Mouse (Mus musculus) hindbrain, postnatal 0 days (tissue): ENCODE data around the gene Fam107b. TPM values are rescaled to one million over a fixed set of nuclear protein-coding genes. Genes with fewer than 3 reads are reported as not detected.

Experiments
- ATAC-seq: fragments of 200-750 bp; cut with Nextera tagmentation; 2 replicates; pipeline ENCODE4 v1.8.0; 2017; ENCODE audit warnings: mild to moderate bottlenecking, moderate TSS enrichment, moderate library complexity
- DNase-seq: peaks from one replicate; pipeline ENCODE4 v3.0.0-alpha.2; 2015; ENCODE audit warnings: low spot score
- H3K27ac ChIP-seq: fragments of 300-500 bp; sonication (generic); 2 replicates; pipeline ENCODE4 v1.5.1; 2014; ENCODE audit warnings: mild to moderate bottlenecking
- H3K27me3 ChIP-seq: fragments of 300-500 bp; sonication (generic); 2 replicates; pipeline ENCODE4 v1.6.1; 2014; ENCODE audit warnings: low read length, mixed read lengths; ENCODE audit not compliant: insufficient read depth
- H3K36me3 ChIP-seq: fragments of 300-500 bp; sonication (generic); 2 replicates; pipeline ENCODE4 v1.6.1; 2014; ENCODE audit warnings: low read length, mixed read lengths; ENCODE audit not compliant: insufficient read depth
- H3K4me1 ChIP-seq: fragments of 300-500 bp; sonication (generic); 2 replicates; pipeline ENCODE4 v1.6.1; 2014; ENCODE audit warnings: antibody characterized with exemption, low read length, mixed read lengths; ENCODE audit not compliant: insufficient read depth
- H3K4me2 ChIP-seq: fragments of 300-500 bp; sonication (generic); 2 replicates; pipeline ENCODE4 v1.6.1; 2014; ENCODE audit warnings: low read depth, mild to moderate bottlenecking, low read length, moderate library complexity, mixed read lengths
- H3K4me3 ChIP-seq: fragments of 300-500 bp; sonication (generic); 2 replicates; pipeline ENCODE4 v1.5.1; 2014; ENCODE audit warnings: low read length
- H3K9ac ChIP-seq: fragments of 300-500 bp; sonication (generic); replicated peaks from 2 replicates; pipeline ENCODE4 v1.6.1; 2014; ENCODE audit warnings: mild to moderate bottlenecking, low read length, moderate library complexity, mixed read lengths
- H3K9me3 ChIP-seq: fragments of 300-500 bp; sonication (generic); 2 replicates; pipeline ENCODE4 v1.6.1; 2016; ENCODE audit warnings: low read length, mixed read lengths
- CTCF ChIP-seq: IDR thresholded peaks from 2 replicates; pipeline ENCODE4 v1.5.1; 2016; ENCODE audit warnings: antibody characterized with exemption, control low read depth, low read depth
- WGBS: fragments of 180-500 bp; shearing (Covaris S2); extraction: QIAGEN DNeasy Blood & Tissue Kit; methylation state at CpG from one replicate; pipeline ENCODE4 v1.1.7; 2014; 5-methylcytosine and 5-hydroxymethylcytosine counted together
- polyA plus RNA-seq: library from polyadenylated mRNA; unstranded; fragments of >200 nt; fragmentation: Nextera tagmentation; extraction: Ambion mirVana; gene quantifications from 2 replicates; pipeline ENCODE4 v1.2.1, GENCODE M21; 2015
- total RNA-seq: library from RNA; depleted of rRNA; stranded (reverse); fragments of >200 nt; gene quantifications from 2 replicates; pipeline ENCODE4 v1.2.3, GENCODE M21; 2014

Gene Fam107b
- total and polyA plus RNA-seq, 2 experiments from 2014 or later, result 23.6 to 41.3 TPM

DNA sequence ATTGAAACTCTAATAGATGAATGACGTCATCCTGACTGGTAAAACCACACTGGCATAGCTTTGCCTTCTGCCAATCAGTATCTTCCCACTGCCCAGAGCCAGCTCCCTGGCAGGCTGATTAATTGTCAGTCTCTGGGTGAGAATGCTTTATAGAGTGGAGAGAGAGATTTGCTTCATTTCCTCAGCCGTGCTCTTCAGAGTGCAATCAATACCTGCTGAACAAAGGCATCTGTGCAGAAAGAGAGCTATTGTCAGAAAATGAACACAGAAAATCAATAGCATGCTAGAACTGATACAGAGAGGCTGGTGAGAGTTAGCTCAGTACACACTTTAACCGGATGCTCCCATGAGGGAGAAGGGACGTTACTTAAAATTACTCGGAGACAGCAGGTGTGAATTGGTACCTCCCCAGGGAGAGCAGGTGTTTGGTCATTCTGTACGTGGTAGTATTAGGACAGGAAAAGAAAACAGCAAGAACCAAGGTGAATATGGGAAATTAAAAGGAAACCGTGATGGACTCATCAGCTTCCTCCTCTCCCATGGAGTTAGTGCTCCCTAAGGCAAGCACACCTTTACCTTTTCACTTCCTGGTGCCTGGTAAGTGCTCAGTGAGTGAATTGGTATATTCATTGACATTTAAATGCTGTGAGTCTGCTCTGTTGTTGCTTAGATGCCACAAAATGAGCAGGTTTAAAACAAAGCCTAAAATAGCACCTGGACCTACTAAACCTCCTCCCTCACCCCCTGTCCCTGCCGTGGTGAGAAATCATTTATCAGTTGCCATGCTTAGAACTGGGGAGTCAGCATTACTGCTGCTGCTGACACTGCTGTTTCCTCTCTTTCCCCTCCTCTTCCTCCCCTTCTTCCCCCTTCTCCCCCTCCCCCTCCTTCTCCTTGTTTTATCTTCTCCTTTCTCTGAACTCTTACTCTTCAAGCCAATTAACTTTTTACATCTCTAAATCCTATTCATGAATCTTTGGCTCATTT, 38.9 kb downstream of the Fam107b start:
- no peak overlapping the region for H3K9ac ChIP-seq

DNA sequence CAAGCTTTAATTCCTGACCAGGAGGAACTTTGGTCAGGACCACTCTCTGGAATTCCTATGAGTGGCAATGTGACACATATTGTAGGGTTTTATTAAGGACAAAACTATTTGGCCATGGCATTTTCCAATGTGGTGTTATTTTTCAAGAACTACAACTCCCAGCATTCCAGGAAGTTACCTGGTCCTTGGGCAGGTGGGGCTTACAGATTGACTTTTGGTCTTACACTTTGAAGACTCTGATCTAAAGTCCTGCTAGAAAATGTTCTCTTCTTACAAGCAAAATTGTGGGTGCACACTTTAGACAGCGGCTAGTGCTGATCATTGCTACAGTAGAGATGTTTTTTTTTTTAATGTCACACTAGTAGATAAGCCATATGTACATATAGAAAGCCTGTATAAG, 48.2 kb downstream of the Fam107b start:
- H3K4me1 ChIP-seq, result no peaks in the 10 kb centered on the region
- no peaks in the 10 kb centered on the region for H3K27me3 ChIP-seq
- no peaks in the 10 kb centered on the region for H3K9me3 ChIP-seq
- DNase-seq (no peak), ATAC-seq (no peak)
- no peak for TF ChIP-seq CTCF
- no peak overlapping the region for H3K9ac ChIP-seq
- no peak overlapping the region for H3K4me3 ChIP-seq
- WGBS, result 92% methylated on average over 1 of the region's 1 CpGs
- H3K4me2 ChIP-seq, result no peak overlapping the region
- H3K36me3 ChIP-seq, result no peaks in the 10 kb centered on the region
- H3K27ac ChIP-seq, result no peak overlapping the region

More for the DNA sequence above, 38.9 kb downstream of the Fam107b start:
- Histone ChIP-seq H3K9me3 (no peaks in the 10 kb centered on the region), H3K27me3 (no peaks in the 10 kb centered on the region), H3K36me3 (no peaks in the 10 kb centered on the region), H3K4me3 (no peak overlapping the region), H3K4me1 (peaks cover 5% of the 10 kb centered on the region; the same call in 1 of the 2 replicates), H3K4me2 (0 out of 2 replicates have a peak overlapping the region, but pooled peaks have one; percentile 16), H3K27ac (peak overlapping the region; percentile 3; the same call in 1 of the 2 replicates)
- peak; percentile 53 for DNase-seq
- ATAC-seq, result peak; percentile 83
- WGBS, result 34% methylated on average over 8 of the region's 8 CpGs
- no peak for TF ChIP-seq CTCF

DNA sequence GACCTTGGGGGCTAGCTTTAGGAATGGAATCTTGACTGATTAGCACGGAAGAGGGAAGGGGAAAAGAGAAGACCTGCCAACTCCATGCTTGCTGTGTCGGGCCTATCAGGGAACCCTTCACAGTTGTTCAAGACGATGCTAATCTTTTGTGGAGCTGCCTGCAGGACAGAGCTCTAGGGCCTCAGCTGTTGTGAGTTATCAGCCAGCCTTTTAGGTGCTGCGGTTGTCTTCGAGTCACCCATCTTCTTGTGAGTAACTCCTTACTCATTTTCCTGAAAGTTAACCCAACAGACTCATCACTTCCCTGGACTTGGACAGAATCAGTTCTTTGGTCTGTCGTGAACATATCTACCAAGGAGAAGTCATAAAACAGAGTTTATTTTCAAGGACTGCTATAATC, 51.3 kb downstream of the Fam107b start:
- Histone ChIP-seq H3K27me3 (no peaks in the 10 kb centered on the region), H3K36me3 (no peaks in the 10 kb centered on the region), H3K4me3 (no peak overlapping the region), H3K9me3 (no peaks in the 10 kb centered on the region), H3K4me1 (no peaks in the 10 kb centered on the region), H3K9ac (no peak overlapping the region), H3K27ac (no peak overlapping the region), H3K4me2 (no peak overlapping the region)
- no peak for TF ChIP-seq CTCF
- no peak for DNase-seq
- 80% methylated on average over 6 of the region's 6 CpGs for WGBS
- no peak for ATAC-seq

DNA sequence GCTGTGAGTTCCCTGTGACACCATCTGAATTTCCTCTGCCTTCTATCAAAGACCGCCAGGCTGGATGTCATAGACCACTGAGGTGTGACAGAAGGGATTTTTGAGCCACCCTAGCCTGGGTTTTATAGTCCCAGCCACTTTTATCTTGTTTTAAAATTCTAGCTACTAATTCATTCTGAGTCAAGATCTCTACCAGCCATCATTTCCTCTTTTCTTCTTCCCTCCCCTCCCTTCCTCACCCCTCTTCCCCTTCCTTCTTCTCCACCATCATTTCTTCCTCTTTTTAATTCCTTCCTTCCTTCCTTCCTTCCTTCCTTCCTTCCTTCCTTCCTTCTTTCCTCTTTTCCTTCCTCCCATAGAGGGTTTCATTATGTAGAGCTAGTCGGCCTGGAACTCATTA, 51.9 kb downstream of the Fam107b start:
- Histone ChIP-seq H3K9ac (no peak overlapping the region), H3K4me3 (no peak overlapping the region), H3K9me3 (no peaks in the 10 kb centered on the region), H3K4me1 (no peaks in the 10 kb centered on the region), H3K36me3 (no peaks in the 10 kb centered on the region), H3K4me2 (no peak overlapping the region), H3K27ac (no peak overlapping the region), H3K27me3 (no peaks in the 10 kb centered on the region)
- TF ChIP-seq CTCF, result no peak
- no peak for ATAC-seq
- WGBS, result 90% methylated on average over 2 of the region's 2 CpGs
- DNase-seq, result no peak

DNA sequence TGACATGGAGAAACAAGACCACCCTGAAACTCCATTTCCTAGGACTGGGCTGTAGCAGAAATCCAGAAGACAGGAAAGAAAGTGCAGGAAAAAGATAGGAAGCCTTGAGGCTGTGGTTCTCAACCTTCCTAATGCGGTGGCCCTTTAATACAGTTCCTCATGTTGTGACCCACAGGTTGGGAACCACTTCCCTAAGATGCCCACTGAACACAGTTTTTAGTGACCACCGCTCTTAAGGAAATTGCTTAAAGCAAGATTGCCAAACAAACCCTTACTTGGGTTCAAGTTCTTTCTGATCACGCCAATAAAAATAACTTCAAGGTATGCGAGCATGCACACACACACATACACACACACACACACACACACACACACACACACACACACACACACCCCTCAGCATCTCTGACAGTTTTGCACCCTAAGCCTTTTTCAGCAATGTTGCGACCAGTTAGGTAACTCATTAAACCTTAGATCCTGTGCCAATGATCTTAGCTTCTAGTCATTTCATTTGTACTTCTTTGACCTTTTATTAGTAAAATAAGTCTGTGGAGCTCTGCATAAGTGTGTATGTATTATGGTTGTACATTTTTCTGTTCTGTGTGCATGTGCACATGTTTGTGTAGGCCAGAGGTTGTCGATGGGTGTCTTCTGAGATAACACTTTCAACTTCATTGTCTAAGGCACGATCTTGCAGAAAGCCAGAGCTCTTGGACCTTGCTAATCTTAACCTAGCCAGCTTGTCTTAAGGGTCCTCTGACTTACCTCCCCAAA, 53.1 kb downstream of the Fam107b start:
- no peaks in the 10 kb centered on the region for H3K36me3 ChIP-seq
- H3K4me2 ChIP-seq, result no peak overlapping the region
- H3K27ac ChIP-seq, result no peak overlapping the region
- no peaks in the 10 kb centered on the region for H3K9me3 ChIP-seq
- whole genome bisulfite sequencing, result 96% methylated on average over 7 of the region's 7 CpGs
- H3K4me1 ChIP-seq, result no peaks in the 10 kb centered on the region
- H3K4me3 ChIP-seq, result no peak overlapping the region
- no peak for TF ChIP-seq CTCF
- ATAC-seq (no peak), DNase-seq (no peak)
- no peak overlapping the region for H3K9ac ChIP-seq
- no peaks in the 10 kb centered on the region for H3K27me3 ChIP-seq

DNA sequence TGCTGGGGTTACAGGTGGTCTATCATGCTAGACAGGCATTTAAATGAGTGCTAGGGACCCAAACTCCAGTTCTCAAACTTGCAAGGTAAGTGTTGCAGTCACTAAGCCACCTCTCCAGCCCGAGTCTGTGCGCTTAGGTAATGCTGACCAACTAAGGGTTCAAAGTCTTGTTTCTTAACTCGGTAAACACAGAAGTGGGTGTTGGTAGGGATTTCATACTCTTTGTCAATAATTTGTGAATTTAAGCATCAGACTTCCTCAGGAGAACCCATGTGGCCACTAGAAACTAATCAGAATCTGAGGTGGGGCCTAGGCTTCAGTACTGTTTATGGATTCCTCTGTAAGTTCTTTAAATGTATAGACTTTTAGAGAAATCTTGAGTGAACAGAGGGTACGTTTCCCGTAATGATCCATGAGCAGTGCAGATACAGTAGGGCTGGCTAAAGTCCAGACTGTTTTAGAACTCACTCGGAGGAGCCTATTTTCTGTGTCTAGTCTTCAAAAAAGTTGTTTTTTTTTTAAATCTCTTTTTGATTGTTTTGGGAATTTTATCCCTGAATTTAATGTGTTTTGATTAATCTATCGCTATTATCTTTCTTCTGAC, 53.8 kb downstream of the Fam107b start:
- DNase-seq (no peak), ATAC-seq (no peak)
- 91% methylated on average over 7 of the region's 7 CpGs for WGBS

More for the DNA sequence above, 53.8 kb downstream of the Fam107b start:
- H3K4me1 ChIP-seq, result no peaks in the 10 kb centered on the region
- no peaks in the 10 kb centered on the region for H3K9me3 ChIP-seq
- no peak overlapping the region for H3K27ac ChIP-seq
- no peak for TF ChIP-seq CTCF
- H3K4me2 ChIP-seq, result no peak overlapping the region
- no peaks in the 10 kb centered on the region for H3K27me3 ChIP-seq
- H3K4me3 ChIP-seq, result no peak overlapping the region
- H3K36me3 ChIP-seq, result no peaks in the 10 kb centered on the region
- no peak overlapping the region for H3K9ac ChIP-seq
